Mouse (Mus musculus) limb, embryonic 14.5 days (tissue): ENCODE results near the gene Paqr7. TPM values are rescaled to one million over a fixed set of nuclear protein-coding genes. Genes with fewer than 3 reads are reported as not detected.

Experiments used
- ATAC-seq: fragments of 200-750 bp; cut with Nextera tagmentation; 2 replicates; pipeline ENCODE4 v1.8.0; 2017; ENCODE audit warnings: low read depth, moderate number of reproducible peaks, moderate TSS enrichment; ENCODE audit not compliant: low FRiP score
- DNase-seq: peaks from one replicate; pipeline ENCODE4 v3.0.0-alpha.2; 2015; ENCODE audit warnings: low spot score
- H3K27ac ChIP-seq: fragments of 300-500 bp; sonication (generic); replicated peaks from 2 replicates; pipeline ENCODE4 v1.5.1; 2014; ENCODE audit warnings: low read depth, mild to moderate bottlenecking, low read length, moderate library complexity, mixed read lengths
- H3K27me3 ChIP-seq: fragments of 300-500 bp; sonication (generic); 2 replicates; pipeline ENCODE4 v1.6.1; 2014; ENCODE audit warnings: low read length, mixed read lengths; ENCODE audit not compliant: control insufficient read depth, insufficient read depth
- H3K36me3 ChIP-seq: fragments of 300-500 bp; sonication (generic); 2 replicates; pipeline ENCODE4 v1.6.1; 2014; ENCODE audit warnings: mild to moderate bottlenecking, low read length, moderate library complexity, mixed read lengths; ENCODE audit not compliant: control insufficient read depth, insufficient read depth
- H3K4me1 ChIP-seq: fragments of 300-500 bp; sonication (generic); 2 replicates; pipeline ENCODE4 v1.6.1; 2014; ENCODE audit warnings: antibody characterized with exemption, low read length, mixed read lengths; ENCODE audit not compliant: control insufficient read depth, insufficient read depth
- H3K4me2 ChIP-seq: fragments of 300-500 bp; sonication (generic); replicated peaks from 2 replicates; pipeline ENCODE4 v1.6.1; 2014; ENCODE audit warnings: low read depth, mild to moderate bottlenecking, low read length, moderate library complexity; ENCODE audit not compliant: severe bottlenecking
- H3K4me3 ChIP-seq: fragments of 300-500 bp; sonication (generic); replicated peaks from 2 replicates; pipeline ENCODE4 v1.5.1; 2014; ENCODE audit warnings: low read length
- H3K9ac ChIP-seq: fragments of 300-500 bp; sonication (generic); 2 replicates; pipeline ENCODE4 v1.6.1; 2014; ENCODE audit warnings: mild to moderate bottlenecking, low read depth, low read length, moderate library complexity; ENCODE audit not compliant: severe bottlenecking
- H3K9me3 ChIP-seq: fragments of 300-500 bp; sonication (generic); 2 replicates; pipeline ENCODE4 v1.6.1; 2016; ENCODE audit warnings: low read length; ENCODE audit not compliant: control insufficient read depth
- POLR2A ChIP-seq: fragments of 200-500 bp; IDR thresholded peaks from 2 replicates; pipeline ENCODE4 v1.8.0; 2012; ENCODE audit warnings: inconsistent platforms, mild to moderate bottlenecking, moderate library complexity, borderline replicate concordance; ENCODE audit not compliant: insufficient read depth, insufficient read length; ENCODE audit errors: extremely low read depth
- WGBS: fragments of 180-500 bp; shearing (Covaris S2); extraction: QIAGEN DNeasy Blood & Tissue Kit; methylation state at CpG from one replicate; pipeline ENCODE4 v1.1.7; 2014; 5-methylcytosine and 5-hydroxymethylcytosine counted together
- polyA plus RNA-seq, 2 experiments: library from polyadenylated mRNA; depleted of rRNA in 1 of 2; stranded (reverse) in 1 of 2; unstranded in 1 of 2; fragments of >200 nt; fragmentation: Nextera tagmentation in 1 of 2; extraction: Ambion mirVana in 1 of 2; gene quantifications; 2 replicates each; pipeline versions ENCODE4 v1.2.1 to v1.2.3; 2012 to 2014

Gene Paqr7
- polyA plus RNA-seq, 2 experiments, result 2.9 to 5.9 TPM

- peaks cover 27% of the 10 kb centered on the region for H3K27me3 ChIP-seq
Observed at GRCm38 (mm10) chr4:134453619-134454400, 42.7 kb upstream of the Paqr7 start.

GRCm38 (mm10) chr4:134455310-134455709, 41.2 kb upstream of the Paqr7 start:
- no peak overlapping the region for H3K4me3 ChIP-seq
- no peaks in the 10 kb centered on the region for H3K9me3 ChIP-seq
- H3K27ac ChIP-seq, result no peak overlapping the region
- H3K9ac ChIP-seq, result no peak overlapping the region
- no peaks in the 10 kb centered on the region for H3K36me3 ChIP-seq
- no peak for ATAC-seq
- TF ChIP-seq POLR2A, result no peak
- WGBS, result 51% methylated on average over 6 of the region's 6 CpGs
- peaks cover 3% of the 10 kb centered on the region; the same call in 1 of the 2 replicates for H3K4me1 ChIP-seq
- no peak for DNase-seq
- H3K27me3 ChIP-seq, result peaks cover 27% of the 10 kb centered on the region
- H3K4me2 ChIP-seq, result no peak overlapping the region

More at GRCm38 (mm10) chr4:134453619-134454400, 42.7 kb upstream of the Paqr7 start:
- 26% methylated on average over 33 of the region's 34 CpGs for WGBS
- ATAC-seq (no peak), DNase-seq (no peak)
- H3K9me3 ChIP-seq, result no peaks in the 10 kb centered on the region
- no peaks in the 10 kb centered on the region for H3K36me3 ChIP-seq
- no peak overlapping the region for H3K4me2 ChIP-seq
- H3K4me1 ChIP-seq, result peaks cover 8% of the 10 kb centered on the region; the same call in 1 of the 2 replicates
- no peak overlapping the region for H3K4me3 ChIP-seq
- H3K9ac ChIP-seq, result no peak overlapping the region
- no peak overlapping the region for H3K27ac ChIP-seq
- TF ChIP-seq POLR2A, result no peak

GRCm38 (mm10) chr4:134457130-134457825, 39.2 kb upstream of the Paqr7 start:
- no peak for TF ChIP-seq POLR2A
- H3K4me1 ChIP-seq, result 0 out of 2 replicates have a peak, but pooled peaks cover 3% of the 10 kb centered on the region
- no peak overlapping the region for H3K4me3 ChIP-seq
- H3K4me2 ChIP-seq, result no peak overlapping the region
- H3K27me3 ChIP-seq, result peaks cover 18% of the 10 kb centered on the region
- DNase-seq, result no peak
- WGBS, result 48% methylated on average over 7 of the region's 7 CpGs
- H3K36me3 ChIP-seq, result no peaks in the 10 kb centered on the region
- H3K9me3 ChIP-seq, result no peaks in the 10 kb centered on the region
- H3K9ac ChIP-seq, result no peak overlapping the region
- H3K27ac ChIP-seq, result no peak overlapping the region
- no peak for ATAC-seq

- H3K4me3 ChIP-seq, result no peak overlapping the region
- ATAC-seq, result no peak
- peaks cover 9% of the 10 kb centered on the region for H3K27me3 ChIP-seq
- H3K36me3 ChIP-seq, result no peaks in the 10 kb centered on the region
- 0 out of 2 replicates have a peak, but pooled peaks cover 3% of the 10 kb centered on the region for H3K4me1 ChIP-seq
- WGBS, result 77% methylated on average over 5 of the region's 5 CpGs
- no peak for TF ChIP-seq POLR2A
- no peak overlapping the region for H3K27ac ChIP-seq
- no peak for DNase-seq
- H3K9ac ChIP-seq, result no peak overlapping the region
- H3K9me3 ChIP-seq, result no peaks in the 10 kb centered on the region
- no peak overlapping the region for H3K4me2 ChIP-seq
Observed at GRCm38 (mm10) chr4:134458856-134459255, 37.6 kb upstream of the Paqr7 start.

- ATAC-seq (no peak), DNase-seq (no peak)
- Histone ChIP-seq H3K36me3 (no peaks in the 10 kb centered on the region), H3K27me3 (no peaks in the 10 kb centered on the region), H3K4me2 (no peak overlapping the region), H3K27ac (no peak overlapping the region), H3K9me3 (no peaks in the 10 kb centered on the region), H3K4me3 (no peak overlapping the region), H3K9ac (no peak overlapping the region), H3K4me1 (0 out of 2 replicates have a peak, but pooled peaks cover 2% of the 10 kb centered on the region)
- WGBS, result 83% methylated on average over 10 of the region's 10 CpGs
- TF ChIP-seq POLR2A, result no peak
Observed at GRCm38 (mm10) chr4:134460277-134460676, 36.2 kb upstream of the Paqr7 start.
